Mouse (Mus musculus): ENCODE data around the gene Map3k21.

Gene Map3k21

DNA sequence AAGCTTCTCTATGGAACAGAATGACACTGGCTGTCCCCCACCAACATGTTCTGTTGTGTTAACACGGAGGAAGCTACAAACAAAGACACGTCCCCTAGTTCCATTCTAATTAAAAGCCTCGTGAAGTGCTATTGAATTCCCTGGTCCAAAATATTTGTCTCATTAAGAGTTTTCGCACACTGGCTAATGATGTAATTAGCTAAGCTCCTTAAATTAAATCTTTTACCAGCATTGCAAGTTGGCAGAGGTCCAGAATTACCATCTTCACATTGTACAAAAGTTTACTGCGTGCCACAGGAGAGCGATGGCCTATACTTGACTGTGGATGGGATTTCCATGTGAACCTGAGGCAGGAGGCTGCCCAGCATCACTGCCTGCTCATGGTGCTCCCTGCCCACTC is 51.5 kb downstream of the Map3k21 start:
- DNase-seq (ENCODE audit: inconsistent age in 2 of 2, low spot score in 1 of 2), result no peak

DNA sequence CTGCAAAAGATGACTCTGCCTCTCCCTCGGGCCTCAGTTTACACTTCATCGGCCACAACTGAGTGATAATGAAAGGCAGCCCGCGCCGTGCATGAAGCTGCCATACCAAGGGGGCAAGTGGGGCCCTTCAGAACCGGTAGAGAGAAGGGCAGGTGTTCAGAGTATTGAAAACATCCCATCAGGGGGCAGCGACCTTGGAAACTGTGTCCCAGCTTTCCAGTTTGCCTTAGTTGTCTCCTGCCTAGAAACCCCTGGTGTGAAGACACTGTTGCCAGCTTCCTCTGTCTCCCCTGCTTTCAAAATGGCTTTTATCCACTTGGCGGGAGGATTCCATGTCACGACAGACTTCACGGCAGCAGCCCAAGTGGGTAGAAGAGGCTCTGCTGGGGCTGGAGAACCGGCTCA is 53.6 kb downstream of the Map3k21 start:
- DNase-seq (ENCODE audit: inconsistent age in 2 of 2, low spot score in 1 of 2), result no peak

DNA sequence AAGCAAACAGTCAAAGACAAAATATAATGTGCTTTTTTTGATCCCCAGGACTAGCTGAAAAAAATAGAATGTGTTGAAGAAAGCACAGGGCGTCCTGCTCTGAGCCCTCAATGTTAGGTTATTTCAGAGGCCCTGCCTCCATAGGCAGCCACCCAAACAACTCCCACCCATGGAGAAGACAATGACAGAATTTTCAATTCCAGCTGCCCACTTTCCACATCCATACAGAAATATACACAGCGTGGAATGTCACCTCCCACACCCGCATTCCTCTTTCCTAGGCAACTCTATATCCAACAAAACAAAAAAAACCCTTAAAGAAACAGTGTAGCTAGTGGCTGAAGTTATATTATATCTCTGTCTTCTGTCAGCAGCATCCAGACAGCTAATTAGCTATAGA is 61.1 kb downstream of the Map3k21 start:
- DNase-seq (ENCODE audit: inconsistent age in 2 of 2, low spot score in 1 of 2), result no peak

DNA sequence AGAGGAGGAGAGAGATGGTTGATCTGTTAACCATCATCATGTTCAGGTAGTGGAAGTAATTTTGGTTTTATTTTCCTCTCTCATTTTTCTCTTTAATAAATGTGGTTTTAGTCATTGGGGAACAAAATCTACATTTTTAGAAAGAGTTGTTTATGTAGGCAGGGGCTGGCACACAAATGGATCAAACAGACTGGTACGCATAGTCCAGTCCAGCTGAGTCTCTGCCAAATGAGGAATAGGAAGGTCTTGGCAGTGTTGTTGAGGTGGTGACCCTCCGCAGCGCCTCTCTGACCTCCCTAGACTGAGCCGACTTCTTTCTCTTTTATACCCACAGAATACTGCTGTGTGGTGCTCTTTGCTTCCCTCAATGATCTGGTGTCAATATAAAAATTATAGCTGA is 65.7 kb downstream of the Map3k21 start:
- no peak for DNase-seq (ENCODE audit: inconsistent age in 2 of 2, low spot score in 1 of 2)

DNA sequence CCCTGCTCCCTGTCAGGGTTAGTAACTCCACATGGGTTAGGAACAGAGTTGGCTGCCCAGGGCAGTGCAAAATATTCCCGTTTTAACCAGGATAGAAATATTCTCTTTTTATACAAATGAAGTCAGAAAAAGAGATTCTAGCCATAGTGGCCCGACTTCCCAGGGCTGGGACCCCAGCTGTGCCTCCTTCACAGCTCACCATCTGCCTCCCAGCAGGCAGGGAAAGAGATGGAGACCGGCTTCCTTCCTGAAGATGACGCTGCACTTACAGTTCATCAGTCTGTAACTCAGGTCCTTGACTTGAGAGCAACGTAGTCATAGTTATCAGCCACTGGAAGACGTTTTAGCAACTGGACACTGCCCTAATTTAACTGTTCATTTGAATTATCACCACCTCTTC is 70.6 kb downstream of the Map3k21 start:
- no peak for DNase-seq (ENCODE audit: inconsistent age in 2 of 2, low spot score in 1 of 2)

DNA sequence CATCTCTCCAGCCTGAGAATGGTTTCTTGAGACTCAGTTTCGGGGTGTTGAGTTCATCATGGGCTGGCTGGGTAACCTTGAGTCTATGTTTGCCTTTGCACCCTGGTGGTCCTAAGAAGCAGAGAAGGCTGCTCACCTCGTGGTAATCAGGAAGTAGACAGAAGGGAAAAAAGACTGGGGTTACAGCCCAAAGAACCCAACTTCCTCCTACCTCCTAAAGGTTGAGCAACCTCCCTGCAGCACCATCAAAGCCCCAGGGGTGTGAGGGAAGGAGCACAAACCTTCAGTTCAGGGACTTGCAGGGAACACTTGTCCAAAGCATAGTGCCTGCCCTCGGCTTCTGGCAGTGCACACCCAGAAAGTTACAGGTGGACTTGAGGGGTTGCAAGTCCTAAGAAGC is 73.3 kb downstream of the Map3k21 start:
- DNase-seq (ENCODE audit: inconsistent age in 2 of 2, low spot score in 1 of 2), result no peak

DNA sequence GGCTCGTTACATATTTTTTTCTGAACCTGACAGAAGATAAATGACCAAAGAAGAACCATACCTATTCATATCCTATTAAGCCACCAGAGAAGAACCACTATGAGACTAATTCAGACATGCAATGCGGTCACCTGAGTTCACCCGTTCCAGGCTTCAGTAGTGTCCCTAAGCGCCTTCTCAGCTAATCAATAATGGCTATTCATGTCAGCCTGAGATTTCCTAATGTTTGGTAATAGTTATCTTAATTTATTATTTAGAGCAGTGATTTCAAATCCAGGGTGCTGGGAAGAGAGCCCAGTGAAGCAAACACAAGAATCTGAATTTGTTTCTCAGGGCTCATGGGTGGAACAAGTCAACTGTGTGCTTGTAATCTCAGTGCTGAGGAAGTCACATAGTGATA is 73.9 kb downstream of the Map3k21 start:
- no peak for DNase-seq (ENCODE audit: inconsistent age in 2 of 2, low spot score in 1 of 2)

DNA sequence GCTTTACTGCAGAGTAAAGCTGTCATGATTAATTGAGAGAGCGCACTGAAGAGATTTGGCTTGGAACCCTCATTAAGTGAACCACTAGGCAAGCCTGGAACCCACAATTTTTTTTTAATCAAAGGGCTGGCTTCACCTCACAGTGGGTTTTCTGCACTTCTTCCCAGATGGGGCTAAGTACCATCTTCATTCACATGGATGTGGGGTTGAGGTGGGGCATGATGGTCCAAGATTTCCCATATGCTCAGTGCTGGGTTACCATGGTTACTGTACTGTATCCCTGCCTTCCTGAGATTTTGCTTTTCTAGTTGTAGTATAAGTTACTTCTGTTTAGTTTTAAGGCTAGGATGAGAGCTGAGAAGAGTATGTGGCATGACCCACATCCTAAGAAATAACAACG is 75.1 kb downstream of the Map3k21 start:
- DNase-seq (ENCODE audit: inconsistent age in 2 of 2, low spot score in 1 of 2), result no peak

DNA sequence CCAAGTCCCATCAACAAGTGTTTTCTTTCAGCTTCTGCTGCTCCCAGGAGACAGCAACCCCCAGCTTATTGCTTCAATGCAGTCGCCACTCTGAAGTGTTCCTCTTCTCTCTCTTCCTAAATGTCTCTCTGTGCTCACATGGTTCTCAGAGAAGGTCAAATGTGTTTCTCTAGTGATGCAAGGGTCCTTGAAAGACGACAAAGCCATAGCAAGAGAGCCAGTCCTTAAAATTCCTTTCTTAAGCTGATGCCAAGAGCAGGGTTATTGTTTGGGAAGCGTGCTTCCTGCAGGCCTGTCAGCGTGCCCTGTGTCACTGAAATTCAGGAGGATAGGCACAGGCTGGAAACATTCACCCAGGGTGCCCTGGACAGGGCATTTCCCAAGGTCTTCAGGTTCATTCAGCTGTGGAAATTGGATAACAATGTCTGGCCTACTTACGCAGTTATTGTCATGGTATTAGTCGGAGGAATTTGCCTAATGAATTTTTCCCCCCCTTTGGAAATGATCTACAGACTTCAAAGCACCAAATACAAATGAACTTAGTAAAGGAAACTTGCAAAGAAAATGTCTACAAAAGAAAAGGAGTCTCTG is 76.8 kb downstream of the Map3k21 start:
- peak; percentile 55 to 74 for DNase-seq (ENCODE audit: inconsistent age in 2 of 2, low spot score in 1 of 2)

DNA sequence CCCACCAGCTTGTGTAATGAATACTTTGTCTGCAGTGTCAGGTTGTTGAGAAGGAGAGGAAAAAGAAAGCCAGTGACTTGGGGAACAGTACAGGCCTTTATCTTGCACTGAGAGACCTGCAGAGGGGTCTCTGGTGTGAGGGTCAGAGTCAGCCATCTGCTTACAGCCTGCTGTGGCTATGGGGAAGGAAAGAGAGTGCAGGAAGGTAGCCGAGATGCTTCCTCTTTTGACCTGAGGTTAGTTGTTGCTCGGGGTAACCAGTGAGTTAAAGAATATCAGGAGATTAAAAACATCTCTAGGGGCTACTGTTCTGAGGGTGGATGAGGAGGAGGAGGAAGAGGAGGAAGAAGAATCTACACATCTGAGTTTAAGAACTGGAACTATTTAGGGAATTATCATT is 77.7 kb downstream of the Map3k21 start:
- DNase-seq (ENCODE audit: inconsistent age in 2 of 2, low spot score in 1 of 2), result no peak

DNA sequence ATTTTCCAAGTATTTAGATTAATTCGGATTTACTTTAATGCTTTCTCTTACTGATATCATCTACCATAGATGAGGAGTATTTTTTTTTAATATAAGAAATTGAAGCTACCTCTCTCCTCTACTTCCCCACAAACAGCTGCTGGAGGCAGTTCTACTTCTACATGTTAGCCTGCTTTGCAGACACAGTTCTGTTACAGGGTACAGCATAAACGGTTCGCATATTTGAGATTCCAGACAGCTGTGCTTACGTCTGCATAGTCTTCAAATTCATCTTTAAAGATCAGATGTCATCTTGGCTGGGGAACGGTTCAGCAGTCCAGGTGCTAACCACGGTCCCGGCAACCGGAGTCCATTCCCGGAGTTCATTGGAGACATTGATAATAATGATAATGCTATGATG is 83.4 kb downstream of the Map3k21 start:
- DNase-seq (ENCODE audit: inconsistent age in 2 of 2, low spot score in 1 of 2), result no peak

DNA sequence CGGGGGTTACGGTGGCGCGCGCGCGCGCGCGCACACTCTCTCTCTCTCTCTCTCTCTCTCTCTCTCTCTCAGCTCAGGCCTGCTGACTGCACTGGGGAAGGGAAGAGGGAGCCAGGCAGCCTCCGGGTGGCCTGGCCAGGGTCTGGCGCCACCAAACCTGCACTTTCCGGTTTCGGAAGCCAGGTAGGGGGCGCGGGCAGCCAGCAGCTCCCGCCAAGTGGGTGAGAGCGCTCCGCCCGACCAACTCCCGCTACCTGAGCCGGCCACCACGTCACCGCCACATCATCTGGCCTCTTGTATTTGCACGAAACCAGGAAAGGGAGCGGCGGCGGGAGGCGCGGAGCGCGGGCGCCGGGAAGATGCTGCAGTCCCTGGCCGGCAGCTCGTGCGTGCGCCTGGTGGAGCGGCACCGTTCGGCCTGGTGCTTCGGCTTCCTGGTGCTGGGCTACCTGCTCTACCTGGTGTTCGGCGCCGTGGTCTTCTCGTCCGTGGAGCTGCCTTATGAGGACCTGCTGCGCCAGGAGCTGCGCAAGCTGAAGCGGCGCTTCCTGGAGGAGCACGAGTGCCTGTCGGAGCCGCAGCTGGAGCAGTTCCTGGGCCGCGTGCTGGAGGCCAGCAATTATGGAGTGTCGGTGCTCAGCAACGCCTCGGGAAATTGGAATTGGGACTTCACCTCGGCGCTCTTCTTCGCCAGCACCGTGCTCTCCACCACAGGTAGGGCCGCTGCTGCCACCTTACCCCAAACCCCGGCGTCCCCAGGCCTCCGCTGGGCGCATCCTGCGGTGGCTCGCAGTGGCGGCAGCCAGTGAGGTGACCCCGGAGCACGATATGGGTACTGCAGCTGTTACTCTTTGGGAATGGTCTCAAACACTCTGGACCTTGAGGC is 85.1 kb downstream of the Map3k21 start, which contains the start of gene Kcnk1:
Gene Kcnk1 (plus strand): TSS at position 70 of the 886 bp plus-strand sequence.
- peak; percentile 70 to 72 for DNase-seq (ENCODE audit: inconsistent age in 2 of 2, low spot score in 1 of 2)

DNA sequence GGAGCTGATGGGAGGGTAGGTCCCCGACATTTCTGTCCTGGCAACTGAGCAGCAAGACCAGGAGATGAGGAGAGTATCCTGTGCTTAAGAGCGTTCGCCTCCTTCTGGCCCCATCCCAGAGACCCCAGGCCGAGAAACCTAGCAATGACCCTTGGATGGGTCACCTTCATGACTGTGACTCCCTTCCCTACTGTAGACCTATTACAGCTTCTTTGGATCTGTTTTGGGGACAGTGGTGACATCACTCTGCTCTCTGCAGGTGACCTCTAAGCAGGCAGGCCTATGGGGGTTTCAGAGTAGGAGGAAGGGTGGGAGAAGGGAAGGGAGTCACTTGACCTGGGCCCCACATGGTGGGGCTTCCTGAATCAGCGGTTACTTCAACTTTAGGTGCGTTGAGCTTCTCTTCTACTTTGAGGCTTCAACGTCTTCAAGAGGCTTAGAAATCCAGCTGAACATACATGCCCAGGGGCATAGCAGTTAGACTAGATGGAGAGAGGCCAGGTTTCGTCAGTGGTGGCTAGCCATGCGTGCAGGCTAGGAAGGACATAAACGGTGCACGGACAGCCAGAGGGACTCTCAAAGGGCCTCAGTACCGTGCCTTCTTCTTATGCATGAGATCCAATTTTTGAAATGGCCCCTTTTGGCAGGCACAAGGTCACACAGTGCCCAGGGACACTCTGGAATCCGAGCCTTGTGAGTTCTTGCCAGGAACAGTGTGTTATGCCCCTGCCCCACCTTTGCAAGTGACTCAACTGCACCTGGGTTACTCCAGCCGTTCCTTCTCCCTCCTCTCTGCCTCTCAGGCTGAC is 86.0 kb downstream of the Map3k21 start:
- DNase-seq (ENCODE audit: inconsistent age in 2 of 2, low spot score in 1 of 2), result peak; percentile 44 to 77

DNA sequence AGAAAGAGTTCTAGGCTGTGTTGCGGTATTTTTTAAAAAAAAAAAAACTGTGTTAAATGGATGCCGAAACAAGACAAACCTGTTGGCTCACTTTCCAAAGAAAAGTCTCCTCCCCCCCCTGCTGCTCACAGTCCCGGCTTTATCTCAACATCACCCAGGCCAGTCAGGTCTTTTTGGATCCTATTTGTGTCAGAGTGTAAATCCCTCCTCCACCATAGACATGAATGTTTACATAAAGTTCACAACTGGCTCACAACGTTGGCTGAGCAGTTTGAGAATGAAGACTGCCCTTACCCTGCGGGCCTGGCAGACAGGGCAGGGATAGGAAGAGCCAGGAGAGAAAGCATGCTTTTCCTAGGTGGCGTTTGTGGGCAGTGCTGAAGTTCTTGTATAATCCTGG is 86.7 kb downstream of the Map3k21 start:
- no peak for DNase-seq (ENCODE audit: inconsistent age in 2 of 2, low spot score in 1 of 2)
